Mouse (Mus musculus) monocyte, adult 5-6 weeks (primary cell): ENCODE results near the gene Mesp1. TPM values are rescaled to one million over a fixed set of nuclear protein-coding genes. Genes with fewer than 3 reads are reported as not detected.
"Not testable (repeated sequence)": the region's sequence is repeated elsewhere in the genome, so short reads cannot be mapped to it uniquely, and the experiment has no call there.

Experiments used
- ATAC-seq: fragments of 153-309, 156-312 bp; replicated peaks from 2 replicates; pipeline ENCODE4 v1.8.0; 2017; ENCODE audit warnings: mild to moderate bottlenecking; ENCODE audit not compliant: low TSS enrichment, insufficient number of reproducible peaks, severe bottlenecking, poor library complexity, low FRiP score
- total RNA-seq: library from RNA; stranded (forward); fragments of 200-1000, 200-491, 200-594 nt; gene quantifications from 3 replicates; pipeline ENCODE4 v1.2.3, GENCODE M21; 2017

Mesp1 gene
- total RNA-seq, 1 experiment from 2014 or later = not detected

DNA sequence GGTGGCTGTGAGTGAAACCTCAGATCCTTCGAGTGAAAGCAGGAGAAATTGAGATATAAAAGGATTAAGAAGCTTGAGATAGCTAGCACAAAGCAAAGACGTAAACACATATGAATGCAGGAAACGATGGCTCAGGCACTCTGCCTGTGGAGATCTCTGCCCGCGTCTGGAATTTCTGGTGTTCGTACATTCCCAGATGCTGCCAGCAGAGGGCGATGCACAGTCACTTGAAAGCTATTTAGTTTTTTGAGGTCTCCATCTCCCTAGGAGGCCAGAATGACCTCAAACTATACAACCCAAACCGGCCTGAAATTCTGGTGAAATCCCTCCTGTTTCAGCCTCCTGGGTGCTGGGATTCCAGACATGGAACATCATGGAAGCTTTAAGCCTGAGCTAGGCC, 5.5 kb upstream of the Mesp1 start:
- 0 out of 2 replicates have a peak, but pooled peaks have one; percentile 36 for ATAC-seq

DNA sequence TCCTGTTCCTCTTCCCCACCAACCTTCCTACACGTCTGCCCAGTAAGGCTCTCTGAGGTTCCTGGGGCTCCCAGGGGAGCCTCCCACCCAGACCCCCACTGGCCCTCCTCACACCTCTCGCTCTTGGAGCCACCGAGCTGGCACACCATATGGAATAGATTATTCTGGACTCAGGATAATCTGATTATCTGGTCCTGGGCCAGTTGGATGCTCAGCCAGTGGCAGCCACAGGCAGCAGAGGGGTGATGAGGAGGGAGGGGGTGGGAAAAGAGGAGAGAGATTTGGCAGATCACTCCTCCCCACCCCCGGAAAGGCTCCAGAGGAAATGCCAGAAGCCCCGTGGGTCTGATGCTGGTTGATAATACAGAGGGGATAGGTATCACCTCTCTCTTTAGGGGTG, 5.0 kb upstream of the Mesp1 start:
- ATAC-seq = no peak

DNA sequence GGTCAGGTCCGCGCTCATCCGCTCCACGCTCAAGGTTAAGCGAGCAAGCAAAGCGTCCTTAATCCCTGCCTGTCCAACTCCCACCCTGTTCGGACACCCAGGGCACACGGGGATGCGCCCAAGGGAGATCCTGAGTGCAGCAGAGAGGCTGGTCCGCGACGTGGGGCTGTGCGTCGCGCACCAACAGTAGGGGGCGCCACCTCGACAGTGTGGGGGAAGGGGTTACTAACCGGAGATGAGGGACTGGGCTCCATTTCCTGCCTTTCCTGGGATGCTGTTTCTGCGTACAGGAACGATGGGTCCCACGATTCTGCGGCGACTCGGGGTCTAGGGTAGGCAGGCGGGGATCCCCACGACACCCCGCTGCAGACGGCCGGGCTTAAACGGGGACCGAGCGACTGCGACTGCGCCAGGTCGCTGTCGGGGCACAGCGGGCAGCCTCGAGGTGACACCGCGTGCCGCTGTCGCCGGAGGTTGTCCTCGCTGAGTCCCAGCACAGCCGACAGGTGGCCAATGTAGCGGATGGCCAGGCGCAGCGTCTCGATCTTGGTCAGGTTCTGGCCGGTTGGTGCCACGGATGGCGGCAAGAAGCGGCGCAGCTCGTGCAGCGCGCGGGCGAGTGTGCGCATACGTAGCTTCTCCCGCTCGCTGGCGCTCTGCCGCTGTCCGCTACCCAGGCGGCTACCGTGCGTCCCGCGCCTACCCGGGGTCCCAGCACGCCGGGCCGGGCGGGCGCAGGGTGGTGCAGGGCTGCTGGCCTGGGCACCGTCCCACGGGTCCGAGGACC, 760 bp downstream of the Mesp1 start:
- no peak; the same call in 1 of the 2 replicates for ATAC-seq

DNA sequence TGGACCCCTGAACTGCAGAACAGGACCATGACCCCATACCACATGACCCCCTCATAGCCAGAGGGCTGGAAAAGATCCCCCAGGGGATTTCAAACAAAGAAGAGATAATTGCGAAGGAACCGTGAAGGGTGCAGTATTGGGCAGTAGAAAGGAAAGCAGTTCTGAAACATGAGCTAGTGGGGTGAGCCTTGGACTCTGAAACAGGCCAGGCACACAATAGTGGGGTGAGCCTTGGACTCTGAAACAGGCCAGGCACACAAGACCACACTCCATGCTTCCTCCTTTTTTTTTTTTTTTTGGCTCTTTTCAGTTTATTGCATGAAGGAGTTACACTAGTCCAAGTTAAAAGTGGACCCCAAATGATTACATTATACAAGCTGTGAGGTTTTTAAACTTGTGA, 3.8 kb downstream of the Mesp1 start:
- not testable (repeated sequence) for ATAC-seq

DNA sequence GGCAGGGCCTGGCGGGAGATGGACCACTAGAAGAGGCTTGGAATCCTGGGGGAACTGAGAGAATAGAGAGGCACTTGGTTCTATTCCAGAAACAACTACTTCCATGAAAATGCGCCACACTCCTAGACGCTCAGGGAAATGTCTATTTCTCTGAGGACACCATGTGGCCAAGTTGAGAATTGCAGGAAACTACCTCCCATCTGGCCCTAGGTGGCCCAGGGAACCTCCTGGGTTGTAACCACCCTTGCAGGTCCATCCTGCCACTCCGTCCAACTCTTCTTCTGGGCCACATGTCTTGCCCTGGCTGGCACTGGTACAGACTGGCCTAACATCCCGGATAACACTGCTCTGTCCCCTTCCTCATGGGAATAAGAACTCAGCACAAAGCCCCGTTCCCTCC, 7.3 kb downstream of the Mesp1 start:
- peak; percentile 72 for ATAC-seq

DNA sequence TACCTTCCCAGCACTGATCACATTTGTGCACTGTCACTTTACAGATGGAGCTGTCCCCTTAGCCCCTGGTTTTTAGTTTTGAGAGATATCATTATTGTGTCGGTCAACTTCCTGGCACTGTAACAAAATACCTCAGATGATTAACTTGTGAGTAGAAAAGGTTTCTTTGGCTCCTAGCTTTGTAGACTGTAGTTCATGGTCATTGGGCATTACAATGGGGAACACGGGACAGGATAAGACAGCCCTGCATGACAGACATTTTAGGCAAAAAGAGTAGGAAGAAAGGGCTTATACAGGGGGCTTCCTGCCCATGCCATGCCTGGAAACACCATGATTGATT, 11.1 kb downstream of the Mesp1 start:
- ATAC-seq = no peak

DNA sequence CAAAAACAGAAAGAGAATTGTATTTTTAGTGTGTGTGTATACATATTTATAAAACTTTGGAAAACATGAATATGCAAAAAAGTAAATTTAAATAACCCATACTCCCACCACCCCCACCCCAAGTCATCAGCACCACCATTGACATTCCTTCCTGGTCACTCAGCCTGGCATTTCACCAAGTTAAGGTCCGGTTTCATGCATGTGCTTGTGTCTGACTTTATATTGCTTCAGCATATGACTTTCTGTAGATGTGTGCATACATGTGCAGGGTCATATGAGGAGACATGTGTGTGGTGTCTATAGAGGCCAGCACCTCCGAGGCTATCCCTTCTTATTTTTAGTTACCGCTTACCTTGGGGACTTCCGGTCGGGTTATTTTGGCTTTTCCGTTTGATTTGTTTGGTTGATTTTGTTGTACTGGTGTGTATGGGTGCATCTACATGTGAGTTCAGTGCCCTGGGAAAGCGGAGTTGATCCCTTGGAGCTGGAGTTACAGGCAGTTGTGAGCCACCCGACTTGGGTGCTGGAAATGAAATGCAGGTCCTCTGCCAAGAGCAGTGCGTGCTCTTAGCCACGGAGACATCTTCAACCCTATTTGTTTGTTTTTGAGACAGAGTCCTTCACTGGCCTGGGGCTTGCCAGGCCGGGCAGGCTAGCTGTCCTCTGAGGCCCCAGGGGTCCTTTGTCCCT, 11.6 kb downstream of the Mesp1 start:
- no peak for ATAC-seq

DNA sequence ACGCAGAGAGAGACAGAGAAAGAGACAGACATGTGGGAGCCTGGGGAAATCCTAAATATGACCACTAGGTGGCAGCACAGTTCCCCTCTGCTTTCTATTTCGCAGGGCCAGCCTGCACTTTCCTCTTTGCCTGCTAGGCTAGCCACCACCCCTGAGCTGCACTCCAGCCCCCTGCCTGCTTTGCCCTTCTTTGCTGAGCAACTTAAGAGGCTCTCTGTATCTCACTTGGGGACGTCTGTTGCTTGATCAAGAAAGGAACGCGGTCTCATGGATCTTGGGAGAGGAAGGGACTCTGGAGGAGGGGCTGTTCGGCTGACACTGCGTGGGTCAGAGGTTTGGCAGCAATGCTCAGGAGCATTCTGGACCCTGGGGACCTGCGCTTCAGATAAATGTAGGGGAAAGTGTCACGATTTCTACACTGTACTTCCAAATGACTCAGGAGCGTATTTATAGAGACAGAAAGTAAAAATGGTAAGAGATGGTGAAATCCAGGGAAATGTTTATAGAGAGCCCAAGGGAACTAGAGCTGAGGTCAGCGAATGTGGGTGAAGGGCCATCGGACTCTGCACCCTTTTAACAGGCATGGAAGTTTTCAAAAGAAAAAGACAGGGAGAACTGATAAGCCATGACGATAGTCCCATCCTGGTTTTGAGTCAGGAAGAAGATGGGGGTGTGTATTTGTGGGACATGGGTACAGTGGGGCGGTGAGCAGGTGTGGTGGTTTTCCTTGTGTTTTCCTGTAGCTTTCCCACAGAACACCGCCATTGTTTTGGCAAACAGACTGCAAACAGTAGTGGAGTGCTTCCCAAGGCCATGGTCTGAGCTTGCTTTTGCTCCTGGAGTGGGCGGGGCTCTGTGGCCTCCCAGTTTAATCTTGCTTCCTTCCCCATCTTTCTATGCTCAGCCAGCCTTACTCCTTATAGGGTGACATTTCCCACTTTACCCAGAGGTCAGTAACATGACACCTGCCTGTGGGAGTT, 12.7 kb downstream of the Mesp1 start:
- ATAC-seq = peak; percentile 90

DNA sequence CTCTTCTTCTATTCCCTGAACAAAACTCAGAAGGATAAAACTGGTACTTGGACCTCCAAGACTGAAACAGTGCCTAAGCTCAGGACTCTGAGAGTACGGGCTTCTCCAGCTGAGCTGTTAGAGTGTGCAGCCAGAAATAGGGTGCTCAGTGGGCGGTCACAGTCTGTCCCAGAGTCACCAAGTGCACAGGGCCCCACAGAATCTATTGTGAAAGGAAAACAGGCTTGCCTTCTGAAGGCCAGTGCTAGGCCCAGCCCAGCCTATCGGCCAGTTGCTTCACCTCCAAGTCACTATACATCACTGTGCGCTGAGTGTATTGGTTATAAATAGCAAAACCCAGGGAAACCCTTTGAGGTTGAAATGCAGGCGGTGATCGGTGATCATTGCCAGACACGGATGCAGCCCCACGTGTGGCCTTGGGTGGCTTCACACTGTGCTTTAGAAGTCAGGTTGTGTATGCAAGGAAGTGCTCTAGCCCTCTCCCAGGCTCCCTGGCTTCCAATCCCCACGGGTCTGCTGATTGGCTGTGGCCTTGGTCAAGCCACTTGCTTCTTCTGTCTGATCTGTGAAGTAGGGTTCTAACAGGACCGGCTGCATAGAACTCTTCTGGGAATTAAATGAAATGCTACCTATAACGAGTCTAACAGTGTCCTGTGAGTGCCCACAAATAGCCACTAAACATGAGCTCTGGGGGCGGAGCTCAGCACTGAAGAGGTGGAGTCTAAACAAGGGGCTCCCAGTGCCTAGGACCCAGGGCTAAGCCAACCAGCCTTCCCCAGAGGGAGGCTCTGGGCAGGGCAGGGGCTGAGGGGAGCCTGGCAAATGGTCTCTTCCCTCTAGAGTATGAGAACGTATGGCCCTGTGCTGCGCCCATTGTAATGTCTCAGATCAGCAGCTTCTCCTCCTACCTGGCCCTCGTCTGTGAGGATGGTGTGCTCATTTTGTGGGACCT, 21.8 kb downstream of the Mesp1 start:
- no peak for ATAC-seq

DNA sequence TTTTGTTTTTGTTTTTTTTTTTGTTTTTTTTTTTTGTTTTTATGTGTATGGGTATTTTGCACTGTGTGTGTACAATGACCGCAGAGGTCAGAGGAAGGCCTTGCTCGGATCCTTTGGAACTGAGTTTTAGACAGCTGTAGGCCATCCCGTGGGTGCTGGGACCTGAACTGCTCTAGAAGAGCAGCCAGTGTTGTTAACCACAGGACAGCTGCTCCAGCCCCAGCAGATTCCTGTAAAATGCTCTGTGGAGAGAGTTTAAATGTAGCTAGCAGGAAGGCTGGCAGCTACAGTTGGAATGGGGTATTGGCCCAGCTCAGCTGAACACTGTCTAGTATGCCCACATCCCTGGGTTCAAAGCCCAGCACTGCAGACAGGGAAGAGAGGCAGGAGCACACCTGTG, 23.9 kb downstream of the Mesp1 start:
- no peak for ATAC-seq

DNA sequence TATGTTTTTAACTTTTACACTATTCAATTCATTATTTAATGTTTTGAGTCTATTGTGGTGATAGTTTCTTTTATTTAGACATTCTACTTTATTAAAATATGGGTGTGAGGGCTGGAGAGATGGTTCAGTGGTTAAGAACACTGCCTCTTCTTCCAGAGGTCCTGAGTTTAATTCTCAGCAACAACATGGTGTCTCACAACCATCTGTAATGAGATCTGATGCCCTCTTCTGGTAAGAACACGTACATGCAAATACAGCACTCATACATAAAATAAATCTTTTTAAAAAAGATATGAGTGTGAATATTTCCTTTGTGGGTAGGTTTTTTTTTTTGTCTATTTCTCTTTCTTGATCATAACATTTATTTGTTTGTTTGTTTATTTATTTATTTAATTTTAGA, 27.6 kb downstream of the Mesp1 start:
- ATAC-seq = no peak

DNA sequence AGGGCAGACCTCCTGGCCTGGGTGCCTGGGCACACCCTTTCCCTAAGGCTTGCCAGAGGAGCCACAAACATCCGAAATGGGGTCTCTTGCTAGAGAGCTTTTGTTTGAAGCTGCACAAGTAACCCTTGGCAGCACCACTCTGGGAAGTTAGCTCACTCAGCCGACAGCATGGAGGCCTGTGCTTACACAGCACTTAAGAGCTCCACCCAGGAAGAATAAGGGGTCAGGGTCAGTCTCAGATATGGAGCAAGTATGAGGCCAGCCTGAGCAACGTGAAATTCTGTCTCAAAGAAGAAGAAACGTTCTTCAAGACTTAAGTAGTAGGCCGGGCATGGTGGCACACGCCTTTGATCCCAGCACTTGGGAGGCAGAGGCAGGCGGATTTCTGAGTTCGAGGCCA, 31.5 kb downstream of the Mesp1 start:
- ATAC-seq = no peak

DNA sequence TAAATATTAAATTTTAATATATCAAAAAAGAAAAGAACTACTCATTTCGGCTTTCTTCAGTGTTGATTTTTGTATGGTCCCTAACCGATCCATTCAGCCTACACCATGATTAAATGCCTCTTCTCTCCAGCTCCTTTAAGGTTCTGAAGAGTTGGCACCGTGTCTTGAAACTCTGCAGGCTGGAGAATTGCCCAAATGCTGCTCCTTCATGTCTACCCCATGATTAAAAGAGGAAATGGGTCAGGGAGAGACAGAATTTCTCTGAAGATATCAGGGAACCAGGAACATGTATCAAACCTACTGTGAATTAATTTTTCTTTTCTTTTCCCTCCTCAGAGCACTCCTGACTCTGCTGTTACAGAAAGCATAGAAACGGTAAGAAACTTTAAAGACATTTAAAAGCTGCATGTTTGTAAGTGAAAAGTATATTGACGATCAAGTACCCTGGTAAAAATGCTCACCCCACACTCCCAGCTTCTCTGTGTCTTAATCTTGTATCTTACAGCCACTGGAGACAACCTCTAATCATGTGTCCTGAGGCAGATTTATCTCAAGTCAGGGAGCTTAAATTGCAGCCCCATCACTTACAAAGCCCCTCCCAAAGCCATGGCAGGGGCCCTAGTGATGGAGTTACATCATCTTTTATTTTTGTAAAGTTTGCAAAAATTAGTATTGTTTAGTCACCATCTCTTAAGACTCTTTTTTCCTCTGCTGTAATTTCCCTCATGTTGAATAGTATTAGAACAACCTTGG, 32.3 kb downstream of the Mesp1 start:
- no peak for ATAC-seq

DNA sequence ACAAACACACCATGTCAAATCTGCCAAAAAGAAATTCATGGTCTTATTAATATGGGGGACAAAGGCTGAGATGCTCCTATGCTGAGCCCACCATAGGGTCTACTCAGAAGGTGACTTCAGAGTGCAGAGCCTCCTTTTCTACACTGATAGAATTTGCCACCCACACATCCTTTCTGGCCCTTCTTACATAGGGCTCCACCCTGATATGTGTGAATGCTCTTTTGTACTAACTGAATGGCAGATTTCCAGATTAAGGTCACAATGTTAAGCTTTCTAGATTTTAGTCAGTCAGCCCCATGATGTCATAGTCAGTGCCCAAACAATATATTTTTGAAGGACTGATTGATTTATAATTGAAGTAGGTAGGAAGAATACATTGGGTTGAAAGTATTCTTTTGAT, 33.8 kb downstream of the Mesp1 start:
- no peak for ATAC-seq

DNA sequence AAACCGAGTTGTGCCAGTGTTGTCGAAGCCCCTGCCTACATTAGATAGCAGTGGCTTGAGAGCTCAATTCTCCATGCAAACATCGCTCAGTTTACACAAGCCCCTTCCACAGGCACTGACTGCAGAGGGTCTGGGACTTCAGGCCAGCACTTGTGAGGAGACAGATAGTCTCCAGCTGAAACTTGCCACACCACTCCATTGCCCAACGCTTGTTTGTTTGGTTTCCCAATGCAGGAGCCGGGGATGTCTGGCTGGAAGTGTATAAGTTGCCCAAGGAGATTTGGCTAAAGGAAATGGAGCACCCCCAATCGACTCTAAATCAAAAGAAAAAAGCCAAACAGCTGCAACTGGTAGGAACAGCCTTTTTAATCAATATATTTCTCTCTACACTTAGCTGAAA, 35.4 kb downstream of the Mesp1 start:
- no peak for ATAC-seq

DNA sequence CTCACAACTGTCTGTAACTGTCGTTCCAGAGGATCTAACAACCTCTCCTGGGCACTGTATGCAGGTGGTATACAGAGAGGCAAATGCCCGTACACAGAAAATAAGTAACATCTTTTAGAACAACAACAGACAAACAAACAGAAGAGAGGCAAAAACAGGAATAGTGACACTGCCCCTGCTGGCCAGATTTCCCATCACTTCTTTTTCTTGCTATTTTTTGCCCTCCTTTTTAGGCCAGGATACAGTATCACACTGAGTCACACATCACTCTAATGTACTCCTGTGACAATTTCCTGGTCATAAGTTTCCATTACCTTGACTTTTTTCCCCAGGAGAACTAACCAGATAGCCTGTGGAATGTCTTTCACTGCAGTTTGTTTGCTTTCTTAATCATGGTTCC, 37.3 kb downstream of the Mesp1 start:
- no peak for ATAC-seq

DNA sequence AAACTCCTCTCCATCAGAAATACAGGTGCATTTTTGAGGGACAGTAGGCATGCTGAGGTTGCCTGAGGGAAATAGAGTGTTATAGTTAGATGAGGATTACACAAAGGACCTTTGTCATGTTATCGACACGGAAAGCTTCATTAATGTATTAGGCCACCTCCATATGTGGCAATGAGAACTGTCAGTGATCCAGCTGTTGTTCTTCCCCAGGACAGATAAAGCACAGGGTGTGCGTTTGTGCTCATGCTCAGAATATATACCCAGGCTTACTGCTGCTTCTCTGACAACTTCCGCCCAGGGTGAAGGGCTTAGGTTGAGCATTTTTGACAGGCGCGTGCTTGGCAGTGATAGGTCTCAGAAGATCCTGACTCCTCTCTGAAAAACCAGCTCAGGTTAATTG, 44.1 kb downstream of the Mesp1 start:
- no peak for ATAC-seq

DNA sequence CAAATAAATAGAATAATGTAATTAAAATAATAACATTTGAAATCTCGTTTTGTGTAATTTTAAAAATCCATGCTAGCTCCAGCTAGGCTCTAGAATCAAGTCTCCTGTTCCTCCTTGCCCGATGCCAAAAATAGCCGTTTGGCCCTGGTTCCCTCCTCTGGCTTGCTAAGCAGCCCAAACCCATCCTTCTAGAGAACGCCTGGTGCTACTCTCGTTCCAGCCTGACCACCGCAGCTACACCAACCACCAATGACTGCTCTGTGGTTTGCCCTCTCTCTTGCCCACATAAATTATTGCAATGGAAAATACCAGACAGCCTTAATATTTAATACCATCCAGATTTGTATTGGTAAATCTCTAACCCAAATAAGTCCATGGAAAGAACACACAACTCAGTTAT, 45.9 kb downstream of the Mesp1 start:
- no peak for ATAC-seq
